Mouse (Mus musculus) lung, postnatal 25 days (tissue): ENCODE results near the gene Echdc2.
A peak's percentile ranks its signal among the peaks of the same experiment; 100 is the strongest.
"Not testable (repeated sequence)": the region's sequence is repeated elsewhere in the genome, so short reads cannot be mapped to it uniquely, and the experiment has no call there.

Experiments used
- DNase-seq: peaks from one replicate; pipeline ENCODE4 v3.0.0; 2022; ENCODE audit warnings: low spot score

Echdc2 gene

DNA sequence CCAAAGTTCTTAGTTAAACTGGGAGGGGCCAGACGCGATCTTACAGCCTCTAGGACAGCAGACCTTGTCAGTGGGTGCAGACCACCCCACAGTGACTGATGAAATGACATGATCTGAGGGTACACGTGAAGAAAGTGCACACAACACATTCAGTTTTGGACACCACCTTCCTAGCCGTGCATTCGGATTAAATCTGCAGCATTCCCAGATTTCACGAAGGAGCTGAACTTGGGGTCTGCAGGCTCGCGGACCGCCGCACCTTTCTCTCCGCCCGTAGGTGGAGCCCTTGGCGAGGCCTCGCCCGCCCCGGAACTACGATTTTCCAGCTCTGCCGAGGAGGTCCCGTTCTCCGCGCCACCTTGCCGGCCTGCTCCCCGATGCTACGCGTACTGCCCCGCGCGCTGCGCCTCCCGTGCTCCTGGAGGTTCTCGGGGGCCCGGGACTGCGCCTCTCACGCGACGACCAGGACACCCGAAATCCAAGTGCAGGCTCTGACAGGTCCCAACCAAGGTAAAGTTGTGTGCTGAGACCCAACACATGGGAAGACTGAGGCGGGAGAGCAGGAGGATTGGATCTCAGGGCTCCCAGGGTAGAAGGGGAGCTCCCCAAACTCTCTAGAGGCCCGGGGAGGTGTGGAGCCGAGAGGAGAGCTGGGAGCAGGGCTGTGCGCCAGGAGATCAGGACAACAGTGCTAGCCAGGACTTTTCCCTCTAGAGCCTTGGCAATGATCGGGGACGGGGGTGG lies at the start of gene Echdc2:
TSS of gene Echdc2 (plus strand) at position 286 of the 744 bp plus-strand sequence.
- peak; percentile 13 for DNase-seq

DNA sequence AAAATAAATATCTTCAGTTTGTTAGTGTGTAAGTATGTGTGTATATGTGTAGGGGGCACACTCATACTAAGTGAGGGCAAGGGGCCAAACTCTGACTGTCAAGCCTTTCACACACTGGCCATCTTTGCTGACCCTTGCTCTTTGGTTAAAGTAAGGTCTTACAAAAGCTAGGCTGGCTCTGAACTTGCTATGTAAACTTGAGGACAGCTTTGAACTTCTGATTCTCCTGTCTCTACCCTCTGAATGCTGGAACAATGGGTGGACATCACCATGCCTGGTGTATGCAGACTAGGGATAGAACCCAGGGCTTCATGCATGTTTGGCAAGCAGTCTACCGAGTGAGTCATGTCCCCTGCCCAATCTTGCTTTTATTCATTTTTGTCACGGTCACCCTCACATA lies 48.8 kb upstream of the Echdc2 start:
- DNase-seq, result no peak

DNA sequence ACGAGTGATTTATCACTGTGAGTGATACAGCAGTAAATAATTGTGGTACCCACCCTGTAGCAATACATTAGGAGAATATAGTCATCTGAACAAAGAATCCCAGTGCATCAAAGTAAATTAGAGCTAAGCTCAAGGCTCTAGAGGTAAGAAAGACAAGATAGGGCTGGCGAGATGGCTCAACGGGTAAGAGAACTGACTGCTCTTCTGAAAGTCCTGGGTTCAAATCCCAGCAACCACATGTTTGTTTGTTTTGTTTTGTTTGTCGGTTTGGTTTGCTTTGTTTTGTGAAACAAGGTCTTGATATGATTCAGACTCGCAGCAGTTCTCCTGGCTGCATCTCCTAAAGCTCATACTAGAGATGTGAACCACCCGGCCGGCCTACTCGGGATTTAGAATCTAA lies 47.7 kb upstream of the Echdc2 start:
- DNase-seq, result no peak

DNA sequence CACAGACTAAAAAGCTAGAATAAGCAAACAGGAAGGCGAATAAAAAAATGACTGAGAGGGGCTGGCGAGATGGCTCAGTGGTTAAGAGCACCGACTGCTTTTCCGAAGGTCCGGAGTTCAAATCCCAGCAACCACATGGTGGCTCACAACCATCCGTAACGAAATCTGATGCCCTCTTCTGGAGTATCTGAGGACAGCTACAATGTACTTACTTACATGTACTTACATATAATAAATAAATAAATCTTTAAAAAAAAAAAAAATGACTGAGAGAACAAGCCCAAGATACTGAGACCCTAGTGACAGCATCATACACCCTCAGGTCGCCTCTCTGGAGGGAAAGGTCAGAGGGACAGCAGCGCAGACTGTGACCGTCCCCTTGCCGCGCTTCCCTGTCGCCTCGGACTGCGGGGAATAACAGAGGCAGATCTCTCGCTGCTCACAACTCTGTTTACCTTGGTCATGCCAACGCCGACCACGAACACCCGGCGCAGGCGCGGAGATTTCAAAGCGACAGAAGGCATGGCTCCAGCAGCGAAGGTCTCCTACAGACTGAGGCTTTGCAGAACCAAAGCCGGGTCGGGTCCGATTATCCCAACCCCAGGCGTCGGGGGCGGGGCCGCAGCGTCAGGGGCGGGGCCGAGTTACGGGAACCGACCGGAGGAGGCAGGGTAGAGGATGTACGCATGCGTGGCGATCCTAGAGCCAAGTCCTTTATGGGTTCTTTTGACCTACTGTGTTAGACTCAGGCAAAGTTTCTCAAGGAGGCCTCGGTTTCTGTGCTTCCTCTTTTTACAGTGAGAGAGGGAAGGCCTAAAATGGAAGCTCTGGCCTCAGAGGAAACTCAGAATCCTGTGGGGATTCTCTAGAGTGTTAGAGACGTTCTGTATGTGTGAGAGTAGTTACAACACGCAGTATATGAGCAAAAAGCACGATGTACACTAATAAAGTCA lies 47.0 kb upstream of the Echdc2 start:
- peak; percentile 94 for DNase-seq

DNA sequence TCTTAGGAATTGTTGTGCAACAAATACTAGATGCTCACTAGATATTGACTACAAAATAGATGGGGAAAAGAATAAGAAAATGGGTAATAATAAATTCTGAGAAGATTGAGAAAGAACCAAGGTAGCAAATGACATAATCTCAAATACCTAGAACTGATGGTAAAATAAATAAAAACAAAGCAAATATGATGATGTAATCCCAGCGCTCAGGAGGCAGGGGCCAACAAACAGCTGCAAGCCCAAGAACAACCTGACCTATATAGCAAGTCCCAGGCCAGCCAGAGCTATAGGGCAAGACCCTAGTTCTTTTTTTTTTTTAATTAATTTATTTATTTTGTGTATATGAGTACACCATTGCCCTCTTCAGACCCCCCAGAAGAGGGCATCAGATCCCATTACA lies 41.1 kb upstream of the Echdc2 start:
- no peak for DNase-seq

DNA sequence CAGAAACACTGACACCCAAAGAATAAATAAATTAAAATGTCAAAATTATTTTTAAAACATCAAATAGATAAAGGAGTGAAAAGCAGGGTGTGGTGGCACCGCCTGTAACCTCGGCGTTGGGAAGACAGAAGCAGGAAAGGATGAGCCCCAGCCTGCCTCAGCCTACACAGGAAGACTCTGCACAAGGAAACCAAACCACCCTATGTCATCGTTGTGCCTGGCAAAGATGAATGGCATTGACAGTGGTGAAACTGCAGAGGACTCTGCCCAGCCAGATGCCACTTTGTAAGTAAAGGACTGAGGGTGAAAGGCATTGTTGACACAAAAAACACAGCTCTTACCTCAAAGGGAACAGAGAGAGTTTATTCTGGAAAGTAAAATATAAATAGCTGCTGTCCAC lies 39.0 kb upstream of the Echdc2 start:
- no peak for DNase-seq

DNA sequence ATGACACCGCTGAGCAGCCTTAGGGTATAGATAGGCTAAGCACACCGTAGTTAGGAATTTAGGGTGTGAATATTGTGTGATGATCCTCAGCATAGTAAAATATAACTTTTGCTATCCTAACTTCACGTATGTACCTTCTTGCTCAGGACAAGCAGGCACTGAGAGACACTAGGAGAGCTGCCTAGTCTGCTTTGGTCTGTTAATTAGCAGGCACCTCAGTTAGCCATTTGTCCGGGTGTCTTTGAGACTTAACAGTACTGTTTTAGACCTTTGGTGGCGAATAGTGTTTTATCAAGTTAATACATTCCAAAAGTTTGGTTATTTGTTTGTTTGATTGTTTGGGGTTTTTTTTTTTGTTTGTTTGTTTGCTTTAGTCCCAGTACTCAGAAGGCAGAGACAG lies 37.7 kb upstream of the Echdc2 start:
- no peak for DNase-seq

DNA sequence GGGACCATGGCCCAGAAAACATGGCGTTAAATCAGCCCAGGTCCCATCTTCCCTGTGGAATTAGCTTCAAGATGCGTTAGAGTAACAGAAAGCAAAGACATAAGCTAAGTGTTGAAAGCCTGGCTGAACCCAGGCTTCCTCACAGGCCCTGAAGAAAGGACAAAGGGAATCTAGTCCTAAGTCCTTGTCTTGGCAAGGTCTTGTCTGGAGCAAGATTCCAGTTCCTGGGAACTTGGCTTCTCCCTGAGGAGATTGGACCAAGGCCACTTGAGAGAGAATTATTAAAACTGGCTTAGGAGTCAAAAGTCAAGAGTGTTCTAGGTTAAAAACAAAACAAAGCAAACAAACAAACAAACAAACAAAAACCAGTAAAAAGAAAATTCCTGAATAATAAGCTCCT lies 36.9 kb upstream of the Echdc2 start:
- DNase-seq, result no peak

DNA sequence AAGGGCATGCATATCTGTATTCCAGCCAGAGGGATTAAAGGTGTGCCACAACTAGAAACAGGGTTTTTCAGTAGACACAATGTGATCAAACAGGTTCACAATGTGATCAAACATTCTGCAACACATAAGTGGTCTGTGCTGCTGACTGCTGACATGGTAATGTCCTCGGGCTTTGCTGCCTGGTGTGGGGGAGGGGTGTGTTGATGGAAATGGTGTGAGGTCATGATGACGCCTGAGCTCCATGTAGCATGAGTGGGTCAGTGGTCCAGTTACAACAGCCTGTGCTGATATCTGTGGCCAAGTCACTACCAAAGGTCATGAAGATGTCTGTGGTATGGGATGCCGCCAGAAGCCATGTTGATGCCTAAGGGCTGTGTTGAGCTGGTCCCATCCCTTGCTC lies 34.8 kb upstream of the Echdc2 start:
- DNase-seq, result no peak

DNA sequence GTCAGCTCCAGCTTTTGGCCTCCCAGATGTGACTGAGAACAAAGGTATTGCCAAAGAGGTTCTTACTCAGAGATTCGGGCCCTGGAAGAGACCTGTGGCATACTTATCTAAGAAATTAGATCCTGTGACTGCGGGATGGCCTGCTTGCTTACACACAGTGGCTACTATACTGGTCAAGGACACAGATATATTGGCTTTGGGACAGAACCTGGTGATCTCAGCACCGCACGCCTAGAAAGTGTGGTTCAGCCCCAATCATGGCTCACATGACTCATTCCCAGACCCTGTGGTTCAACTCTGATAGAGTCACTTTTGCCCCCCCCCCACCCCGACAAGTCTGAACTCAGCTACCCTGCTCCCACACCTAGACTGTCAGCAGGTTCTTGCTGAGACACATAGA lies 28.3 kb upstream of the Echdc2 start:
- DNase-seq, result no peak

DNA sequence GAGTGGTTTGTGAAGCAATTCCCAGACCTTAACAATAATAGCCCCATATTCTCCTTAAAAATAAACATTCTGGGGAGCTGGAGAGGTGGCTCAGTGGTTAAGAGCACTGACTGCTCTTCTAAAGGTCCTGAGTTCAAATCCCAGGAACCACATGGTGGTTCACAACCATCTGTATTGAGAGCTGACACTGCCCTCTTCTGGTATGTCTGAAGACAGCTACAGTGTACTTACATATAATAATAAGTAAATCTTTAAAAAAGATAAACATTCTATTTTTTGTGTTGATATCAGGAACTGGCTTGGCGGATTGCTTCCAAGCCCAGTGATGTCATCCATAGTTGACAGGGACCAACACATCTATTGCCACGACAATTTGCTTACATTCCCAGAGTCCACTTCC lies 22.1 kb upstream of the Echdc2 start:
- not testable (repeated sequence) for DNase-seq

DNA sequence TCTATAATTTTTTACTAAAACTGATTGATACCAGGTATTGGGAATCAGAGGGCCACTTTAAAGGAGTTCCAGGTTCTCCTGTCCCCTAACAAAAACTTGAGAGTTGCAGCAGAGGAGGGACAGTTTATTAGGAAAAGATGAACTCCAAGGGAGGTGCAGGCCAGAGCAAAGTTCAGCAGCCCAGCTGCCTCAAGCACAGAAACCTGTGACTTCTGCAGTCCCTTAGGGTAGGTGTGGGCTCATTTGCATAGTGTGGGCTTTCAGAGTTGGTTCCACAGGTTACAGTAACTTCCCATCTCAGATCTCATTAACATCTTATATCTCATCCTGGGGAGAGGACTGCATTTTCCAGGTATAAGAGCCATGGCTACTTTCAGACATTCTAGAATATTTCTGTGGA lies 21.5 kb upstream of the Echdc2 start:
- no peak for DNase-seq

DNA sequence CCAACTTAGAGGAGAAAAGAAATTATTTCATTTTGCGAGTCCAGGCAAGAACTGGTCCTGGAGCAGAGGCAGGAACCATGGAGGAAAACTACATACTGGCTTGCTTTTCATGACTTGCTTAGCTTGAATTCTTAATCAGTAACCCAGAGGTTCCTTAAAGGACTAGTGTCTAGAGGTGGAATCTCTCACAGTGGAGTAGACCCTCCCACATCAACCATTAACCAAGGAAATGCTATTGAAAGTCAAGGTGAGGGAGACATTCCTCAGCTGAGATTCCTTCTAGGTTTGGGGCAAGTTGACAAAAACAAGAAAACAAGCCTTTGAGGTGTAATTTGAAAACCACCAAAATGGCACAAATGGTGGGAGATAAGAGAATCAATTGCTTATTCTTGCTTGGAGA lies 20.4 kb upstream of the Echdc2 start, which contains the start of gene Scp2:
TSS of gene Scp2 (minus strand) at position 119 of the 400 bp plus-strand sequence.
- no peak for DNase-seq

DNA sequence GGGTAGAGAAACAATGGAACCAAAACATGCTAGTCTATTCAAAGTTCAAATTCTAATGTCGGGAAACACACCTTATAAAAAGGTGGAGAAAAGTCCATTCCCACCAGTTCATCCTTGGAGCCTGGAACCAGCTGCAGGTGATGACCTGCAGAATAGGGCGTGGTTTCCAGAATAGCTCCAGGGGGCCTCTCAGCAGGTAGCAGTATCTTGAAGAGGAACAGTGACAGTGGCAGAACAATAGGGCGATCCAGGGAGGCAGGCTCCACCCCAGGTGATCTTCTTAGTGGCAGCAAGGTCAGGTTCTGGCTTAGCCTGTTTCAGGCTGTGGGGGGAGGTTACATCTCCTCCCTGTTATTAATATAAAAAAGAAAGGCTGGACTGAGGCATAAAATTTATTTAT lies 19.7 kb upstream of the Echdc2 start:
- DNase-seq, result not testable (repeated sequence)

DNA sequence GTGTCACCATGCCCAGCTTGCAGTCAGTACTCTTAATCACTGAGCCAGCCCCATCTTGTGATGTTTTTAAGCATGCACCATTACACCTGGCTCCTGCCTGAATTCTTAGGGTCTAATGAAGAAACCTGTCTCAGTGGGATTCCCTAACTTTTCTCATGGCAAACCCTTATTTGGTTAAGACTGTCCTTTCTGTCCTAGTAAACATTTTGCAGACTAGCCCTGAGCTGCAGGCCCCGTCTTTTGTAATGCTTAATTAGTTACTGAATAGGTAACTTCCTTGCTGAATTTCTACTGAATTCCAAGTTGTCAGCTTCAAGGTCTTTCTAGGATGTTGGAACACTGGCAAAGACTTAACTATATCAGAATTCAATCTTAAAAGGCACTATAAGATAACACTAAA lies 10.1 kb upstream of the Echdc2 start:
- DNase-seq, result not testable (repeated sequence)

DNA sequence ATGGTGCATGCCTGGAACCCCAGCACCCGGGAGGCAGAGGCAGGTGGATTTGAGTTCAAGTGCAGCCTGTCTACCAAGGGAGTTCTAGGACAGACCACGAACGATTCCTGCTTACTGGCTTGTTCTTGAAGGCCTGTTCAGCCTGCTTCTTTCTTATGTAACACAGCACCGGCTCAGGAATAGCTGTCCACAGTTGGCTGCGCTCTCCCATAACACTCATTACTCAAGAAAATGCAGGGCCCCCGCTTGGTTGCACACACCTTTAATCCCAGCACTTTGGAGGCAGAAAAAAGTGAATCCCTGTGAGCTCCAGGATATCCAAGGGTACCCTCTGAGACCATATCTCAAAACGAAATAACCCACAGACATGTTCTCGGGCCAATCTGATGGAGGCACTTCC lies 3.3 kb upstream of the Echdc2 start:
- DNase-seq, result no peak

DNA sequence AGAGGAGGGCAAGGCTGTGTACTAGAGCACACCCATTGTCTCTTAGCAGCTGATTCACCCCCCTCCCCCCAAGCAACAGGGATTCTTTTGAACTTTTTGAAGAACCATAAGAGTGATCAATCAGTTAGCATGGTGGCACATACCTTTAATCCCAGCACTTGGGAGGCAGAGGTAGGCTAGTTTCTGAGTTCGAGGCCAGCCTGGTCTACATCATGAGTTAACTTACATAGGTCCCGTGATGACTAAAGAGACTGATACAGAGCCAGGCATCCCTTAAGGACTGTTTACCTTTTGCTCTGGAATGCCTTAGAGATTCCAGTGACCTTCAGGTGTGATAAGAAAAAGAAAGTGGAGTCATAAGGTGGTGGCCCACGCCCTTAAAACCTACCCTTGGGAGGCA lies 1.9 kb upstream of the Echdc2 start:
- no peak for DNase-seq

DNA sequence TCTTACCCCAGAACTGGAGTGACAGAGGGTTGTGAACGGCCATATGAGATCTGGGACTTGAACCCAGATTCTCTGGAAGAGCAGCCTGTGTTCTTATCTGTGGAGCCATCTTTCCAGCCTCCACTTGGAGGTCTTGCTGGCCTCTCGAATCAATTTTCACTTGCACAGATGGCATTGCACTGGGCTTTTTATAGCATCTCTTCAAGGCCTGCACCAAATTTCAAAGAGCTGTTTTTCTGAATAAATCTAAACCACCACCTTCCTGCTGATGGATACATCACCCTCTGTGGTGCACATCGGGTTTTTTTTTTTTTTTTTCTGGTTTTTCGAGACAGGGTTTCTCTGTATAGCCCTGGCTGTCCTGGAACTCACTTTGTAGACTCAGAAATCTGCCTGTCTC lies 1.6 kb downstream of the Echdc2 start:
- no peak for DNase-seq

DNA sequence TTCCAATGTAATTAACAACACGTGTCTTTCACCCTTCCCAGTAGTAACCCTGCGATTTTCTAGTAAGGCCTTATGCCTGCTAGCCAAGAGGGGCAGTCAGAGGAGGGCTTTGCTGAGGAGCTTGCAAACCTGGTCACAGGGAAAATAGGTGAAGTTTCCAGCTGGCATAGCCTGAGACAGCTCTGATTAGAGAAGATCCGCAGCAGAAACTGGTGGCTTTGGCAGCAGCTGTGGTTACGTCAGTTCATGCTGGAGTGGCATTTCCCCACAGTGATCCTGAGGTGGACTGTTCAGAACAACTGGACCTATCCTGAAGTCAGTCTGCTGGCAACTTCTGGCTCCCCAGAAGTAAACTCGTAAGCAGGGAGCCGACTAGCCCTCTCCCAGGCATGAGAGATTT lies 2.8 kb downstream of the Echdc2 start:
- DNase-seq, result no peak

DNA sequence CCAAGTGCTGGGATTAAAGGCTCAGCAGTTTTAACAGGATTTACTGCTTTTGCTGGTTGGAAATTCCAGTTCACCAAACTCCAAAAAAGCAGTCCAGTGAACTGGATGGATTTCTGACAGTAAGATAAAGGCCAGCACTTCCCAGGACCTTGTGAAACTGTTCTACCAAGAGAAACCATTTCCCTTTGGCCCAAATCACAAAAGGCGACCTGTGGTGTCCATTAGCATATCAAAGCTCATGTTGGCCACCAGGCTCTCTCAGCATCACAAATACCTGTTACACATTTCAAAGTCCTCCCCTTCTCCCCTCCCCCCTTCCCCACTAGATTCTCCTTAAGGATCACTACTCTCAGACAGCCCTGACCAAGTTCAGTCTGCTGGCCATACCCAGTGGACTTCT lies 17.0 kb downstream of the Echdc2 start:
- no peak for DNase-seq

DNA sequence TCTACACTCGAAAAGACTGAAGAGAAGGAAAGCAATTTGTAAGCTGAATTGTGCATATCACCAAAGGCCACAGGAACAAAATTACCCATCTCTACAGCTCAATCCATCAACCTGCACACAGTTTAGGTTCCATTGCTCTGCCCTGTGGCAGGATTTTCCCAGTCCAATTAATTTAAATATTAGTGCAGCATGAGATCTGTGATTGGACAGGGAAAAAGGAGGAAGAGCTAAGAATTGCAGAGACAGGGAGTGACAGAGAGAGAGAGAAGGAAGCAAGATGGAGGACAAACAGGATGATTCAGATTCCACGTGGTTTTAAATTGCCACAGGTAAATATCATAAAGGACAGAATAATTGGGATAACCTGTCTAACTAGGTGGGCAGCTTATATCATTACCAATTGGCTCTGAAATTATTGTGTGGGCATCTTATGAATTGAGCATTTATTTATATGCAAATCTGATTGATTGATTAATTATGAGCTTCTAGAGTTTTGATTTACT lies 27.6 kb downstream of the Echdc2 start:
- no peak for DNase-seq

DNA sequence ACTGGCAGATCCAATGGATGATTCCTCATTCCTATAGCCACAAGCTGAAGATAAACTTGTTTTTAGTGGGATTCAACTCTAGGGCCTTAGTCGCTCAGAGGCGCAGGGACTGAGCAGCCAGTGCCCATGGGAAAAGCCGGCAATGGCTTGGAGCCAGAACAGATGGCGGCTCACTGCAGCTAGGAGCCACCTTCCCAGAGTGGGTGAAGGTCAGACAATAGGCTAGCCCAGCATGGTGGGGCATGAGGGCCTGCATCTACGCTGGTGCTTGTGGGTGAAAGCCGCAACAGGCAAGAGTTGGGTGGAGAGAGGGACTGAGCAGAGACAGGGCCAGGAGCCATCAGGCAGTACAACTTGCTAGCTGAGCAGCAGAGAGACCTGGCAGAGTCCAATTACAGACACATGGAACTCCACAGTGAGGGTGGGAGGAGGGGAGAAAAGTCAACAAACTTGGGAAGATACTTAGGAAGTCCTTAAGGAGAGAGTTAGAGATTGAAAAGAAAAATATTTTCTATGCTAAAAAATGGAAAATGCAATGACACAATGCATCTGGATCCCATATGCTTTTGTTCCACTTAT lies 31.1 kb downstream of the Echdc2 start:
- no peak for DNase-seq

DNA sequence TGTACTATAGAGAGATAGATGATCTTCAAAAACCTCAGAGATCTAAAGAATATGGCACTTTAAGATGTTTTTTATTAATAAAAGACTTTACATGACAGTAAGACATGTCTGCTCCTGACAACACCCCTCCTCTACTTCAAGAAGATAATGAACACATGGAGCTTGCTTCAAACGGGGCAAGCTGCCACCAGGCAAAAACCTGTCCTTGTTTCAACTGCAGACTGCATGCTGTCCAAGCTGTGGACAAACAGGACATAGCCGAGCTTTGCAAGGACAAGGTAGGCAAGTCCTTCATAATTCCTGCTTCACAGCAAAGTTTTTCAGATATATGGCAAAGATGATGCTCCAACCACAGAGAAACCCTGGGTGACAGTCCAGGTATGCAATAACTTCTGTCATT lies 34.0 kb downstream of the Echdc2 start:
- DNase-seq, result no peak
